Mouse (Mus musculus) gastrocnemius, postnatal 4 days (tissue): ENCODE measurements around the gene Pigc. TPM values are rescaled to one million over a fixed set of nuclear protein-coding genes. Genes with fewer than 3 reads are reported as not detected.
A peak's percentile ranks its signal among the peaks of the same experiment; 100 is the strongest.

Experiments
- DNase-seq, 2 experiments: peaks; one replicate each; pipeline ENCODE4 v3.0.0; 2021 to 2022; ENCODE audit warnings: low spot score in 2 of 2, mixed read lengths in 2 of 2
- total RNA-seq, 2 experiments: library from RNA; stranded (reverse); gene quantifications; 2 replicates each; pipeline ENCODE4 v1.2.3; 2021

Gene Pigc
- total RNA-seq, 2 experiments from 2014 or later: 18.8 to 21.0 TPM

DNA sequence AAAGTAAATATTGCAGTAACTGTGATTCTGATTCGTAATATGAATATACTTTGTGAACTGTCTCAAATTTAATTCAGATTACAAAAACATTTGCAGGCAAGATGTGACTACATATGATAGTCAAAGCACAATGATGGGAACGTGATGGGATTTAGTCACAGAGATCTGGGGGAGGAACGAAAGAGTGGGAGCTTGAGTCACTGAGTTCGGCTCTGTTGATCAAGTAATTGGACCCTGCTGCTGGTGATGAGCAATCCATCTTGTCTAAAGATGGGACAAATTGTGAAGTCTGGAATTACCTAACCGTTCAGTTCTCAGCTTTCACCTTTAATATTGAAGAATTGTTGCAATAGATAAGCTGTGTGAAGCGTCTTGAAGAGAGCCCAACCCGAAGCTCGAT is 3.2 kb downstream of the Pigc start:
- DNase-seq: no peak

DNA sequence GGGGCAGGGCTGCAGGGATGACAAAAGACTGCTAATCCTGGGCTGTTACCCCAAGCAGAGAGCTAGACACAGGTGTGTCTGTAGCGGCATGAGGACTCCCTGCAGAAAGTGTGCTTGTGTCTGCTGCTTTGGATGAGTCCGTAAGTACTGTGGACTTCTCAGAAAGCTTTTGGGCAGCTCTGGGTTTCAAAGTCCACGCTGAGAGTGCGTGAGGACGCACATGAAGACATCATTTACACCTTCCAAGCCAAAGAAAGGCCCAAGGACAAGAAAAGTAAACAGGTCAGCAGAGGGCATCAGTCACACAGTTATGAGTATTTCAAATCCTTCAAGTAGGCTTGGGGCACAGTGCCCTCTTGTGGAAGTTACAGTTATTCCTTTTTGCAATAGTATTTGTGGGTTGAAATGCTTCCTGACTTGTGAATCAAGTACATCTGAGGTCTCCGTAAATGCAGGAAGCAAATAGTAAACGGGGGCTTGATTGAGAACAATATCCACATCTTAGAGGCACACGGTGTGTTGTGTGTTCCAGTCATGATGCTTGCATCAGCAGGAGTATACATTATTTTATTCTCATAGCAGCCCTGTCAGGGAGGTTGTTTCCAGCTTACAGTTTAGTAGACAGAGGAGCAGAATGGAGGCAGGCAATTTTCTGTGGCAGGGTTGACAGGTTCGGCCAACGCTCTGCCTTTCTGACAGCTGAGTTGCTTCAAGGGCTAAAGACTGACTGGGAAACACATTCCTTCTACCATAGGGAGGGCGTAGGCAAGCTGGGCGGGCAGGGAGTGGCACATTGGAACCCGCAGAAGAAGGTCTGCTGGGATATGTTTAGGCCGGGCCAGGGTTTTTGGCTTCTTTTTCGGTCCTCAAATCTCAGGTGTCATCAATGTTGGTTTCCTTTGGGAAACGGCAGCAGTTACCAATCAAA is 7.5 kb downstream of the Pigc start:
- DNase-seq: peak; percentile 44 to 81

DNA sequence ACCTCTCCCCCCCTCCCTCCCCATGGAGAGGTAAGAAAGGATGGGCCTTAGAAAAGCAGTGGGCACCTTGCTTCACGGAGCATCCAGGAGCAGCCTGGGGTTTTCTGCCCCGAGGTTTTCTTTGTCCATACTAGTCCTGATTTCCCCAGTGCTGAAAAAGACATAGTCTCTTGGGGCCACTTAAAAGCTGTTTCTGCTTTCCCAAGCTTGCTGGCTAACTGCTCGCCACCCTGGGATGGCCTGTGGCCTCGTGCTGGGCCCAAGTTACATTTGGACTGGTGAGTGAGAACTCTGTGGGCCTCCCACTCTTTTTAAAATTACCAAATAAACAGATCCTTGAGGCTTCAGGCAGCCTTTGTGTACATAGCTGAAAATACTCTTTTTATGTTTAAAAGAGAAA is 8.3 kb downstream of the Pigc start:
- no peak for DNase-seq

DNA sequence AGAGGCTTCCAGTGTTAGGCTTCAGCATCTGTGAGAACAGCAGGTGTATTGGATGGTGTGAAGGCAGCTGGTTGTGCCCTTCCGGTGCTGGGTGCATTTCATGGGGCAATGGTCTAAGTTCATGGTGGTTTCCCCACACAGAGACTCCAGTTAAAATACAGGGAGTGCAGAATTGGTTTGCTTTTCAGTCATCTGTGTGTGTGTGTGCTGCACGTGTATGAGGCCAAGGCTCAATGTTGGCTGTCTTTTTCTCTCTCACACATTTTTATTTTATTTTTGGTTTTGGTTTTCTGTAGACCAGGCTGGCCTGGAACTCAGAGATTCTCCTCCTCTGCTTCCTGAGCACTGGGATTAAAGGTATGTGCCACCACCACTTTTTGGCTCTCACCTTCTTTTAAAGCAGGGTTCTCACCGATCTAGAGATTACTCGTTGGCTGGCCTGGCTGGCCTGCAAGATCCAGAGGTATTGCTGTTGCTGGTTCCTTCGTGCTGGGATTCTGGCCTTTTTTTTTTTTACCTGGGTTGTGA is 9.3 kb downstream of the Pigc start:
- no peak for DNase-seq

DNA sequence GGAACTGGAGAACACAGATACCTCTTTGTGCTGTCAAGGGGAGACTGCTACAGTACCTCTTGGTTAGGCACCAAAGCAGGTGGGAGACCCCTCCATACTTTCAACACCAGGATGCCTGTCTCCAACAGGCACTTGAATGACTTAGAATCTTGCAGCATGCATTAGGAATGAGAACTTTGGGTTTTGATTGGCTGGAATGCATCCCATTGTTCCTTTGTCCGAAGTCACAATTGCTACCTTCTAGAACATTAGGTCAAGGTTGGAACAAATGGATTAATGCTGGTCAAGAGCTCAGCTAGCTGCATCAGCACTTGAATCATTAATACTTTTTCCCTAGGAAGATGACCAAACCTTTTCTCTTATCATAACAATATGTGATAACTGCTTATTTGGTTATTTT is 10.6 kb downstream of the Pigc start, which contains the start of gene 4930558K02Rik:
4930558K02Rik (minus strand) TSS at position 101 of the 400 bp plus-strand sequence.
- DNase-seq: no peak

DNA sequence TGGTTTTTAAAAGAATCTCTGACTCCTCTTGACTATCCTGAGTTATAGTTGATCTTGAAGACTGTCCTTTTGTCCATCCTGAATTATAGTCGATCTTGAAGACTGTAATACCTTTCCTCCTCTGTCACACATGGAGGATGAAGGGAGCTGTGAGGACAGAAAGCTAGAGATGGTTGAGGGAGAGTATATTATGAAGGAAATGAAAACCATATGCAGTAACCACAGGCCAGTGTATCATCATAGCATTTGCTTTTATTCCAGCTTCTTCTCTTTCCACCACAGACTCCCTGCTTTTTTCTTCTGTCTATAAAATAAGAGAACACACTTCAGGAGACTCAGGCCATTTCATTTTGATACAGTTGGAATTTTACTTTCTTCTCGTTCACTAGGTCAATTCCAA is 11.1 kb downstream of the Pigc start:
- no peak for DNase-seq

DNA sequence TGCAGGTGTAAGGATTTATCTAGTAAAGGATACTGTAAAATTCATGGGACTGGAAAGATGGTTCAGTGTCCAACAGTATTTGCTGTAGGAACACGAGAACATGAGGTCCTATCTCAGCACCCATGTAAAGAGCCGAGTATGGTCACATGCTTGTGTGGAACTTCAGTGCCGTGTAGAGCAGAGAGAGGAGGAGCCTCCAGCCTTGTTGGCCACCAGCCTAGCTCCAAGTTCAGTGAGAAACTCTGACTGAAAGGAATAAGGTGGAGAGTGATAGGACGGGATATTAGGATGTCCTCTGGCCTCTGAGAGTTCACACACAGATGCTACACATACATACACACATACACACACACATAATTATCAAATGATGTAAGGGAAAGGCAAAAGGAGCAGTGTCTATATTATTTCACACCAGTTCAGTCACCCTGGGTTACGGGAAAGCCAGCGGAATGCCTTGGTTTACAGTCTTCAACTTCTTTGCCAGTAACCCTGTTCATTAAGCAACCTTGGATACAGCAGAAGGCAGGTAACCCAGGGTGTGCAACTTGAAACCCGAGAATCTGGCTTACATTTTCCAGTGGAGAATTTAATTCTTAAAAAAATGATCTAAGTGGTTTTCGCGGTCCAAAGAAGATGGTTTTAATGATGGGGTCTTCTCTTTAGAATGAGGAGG is 11.8 kb downstream of the Pigc start:
- DNase-seq: no peak

DNA sequence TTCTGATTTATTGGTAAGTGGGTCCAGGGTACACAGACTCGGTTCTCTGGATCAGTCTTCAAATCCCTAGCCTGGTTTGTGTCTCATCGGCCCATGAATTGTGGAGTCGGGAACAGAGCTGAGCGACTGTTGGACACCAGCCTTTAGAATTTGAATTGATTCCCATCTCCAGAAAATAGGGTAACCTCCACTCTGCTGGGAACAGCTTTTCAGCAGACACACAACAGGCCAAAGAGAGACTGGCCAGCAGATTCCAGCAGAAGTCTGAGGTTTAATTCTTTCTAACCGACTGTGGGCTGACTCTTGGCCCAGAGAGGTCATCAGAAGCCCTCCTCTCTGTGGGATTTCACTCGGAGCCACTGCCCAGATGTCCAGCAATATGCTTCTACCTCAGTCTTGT is 14.5 kb downstream of the Pigc start:
- DNase-seq: peak in 1 of 2 experiments; percentile 26

DNA sequence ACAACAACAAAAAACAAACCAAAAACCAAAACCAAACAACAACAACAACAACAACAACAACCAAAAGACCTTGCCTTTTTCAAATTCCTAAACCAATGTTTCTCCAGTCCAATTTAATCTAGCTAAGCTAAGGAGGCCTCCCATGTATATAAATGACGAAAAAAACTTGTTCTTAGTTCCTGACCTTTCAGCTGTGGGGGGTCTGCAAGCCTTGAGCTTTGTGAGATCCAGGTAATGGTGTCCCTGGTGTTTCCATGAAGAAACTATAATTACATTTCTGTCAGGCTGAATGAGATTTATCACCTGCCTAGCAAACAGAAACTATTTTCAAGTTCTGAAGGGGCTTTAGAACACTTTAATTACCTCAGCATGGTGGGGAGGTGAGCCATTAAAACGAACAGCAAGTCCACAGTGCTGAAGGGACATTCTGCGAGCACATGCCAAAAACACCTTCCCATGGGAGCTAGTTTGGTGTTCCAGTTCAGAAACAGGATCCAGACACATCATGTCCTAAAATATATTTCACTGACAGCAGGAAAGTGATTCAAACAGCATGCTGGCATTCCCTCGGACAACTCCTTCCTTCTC is 15.1 kb downstream of the Pigc start:
- peak in 1 of 2 experiments; percentile 46 for DNase-seq

DNA sequence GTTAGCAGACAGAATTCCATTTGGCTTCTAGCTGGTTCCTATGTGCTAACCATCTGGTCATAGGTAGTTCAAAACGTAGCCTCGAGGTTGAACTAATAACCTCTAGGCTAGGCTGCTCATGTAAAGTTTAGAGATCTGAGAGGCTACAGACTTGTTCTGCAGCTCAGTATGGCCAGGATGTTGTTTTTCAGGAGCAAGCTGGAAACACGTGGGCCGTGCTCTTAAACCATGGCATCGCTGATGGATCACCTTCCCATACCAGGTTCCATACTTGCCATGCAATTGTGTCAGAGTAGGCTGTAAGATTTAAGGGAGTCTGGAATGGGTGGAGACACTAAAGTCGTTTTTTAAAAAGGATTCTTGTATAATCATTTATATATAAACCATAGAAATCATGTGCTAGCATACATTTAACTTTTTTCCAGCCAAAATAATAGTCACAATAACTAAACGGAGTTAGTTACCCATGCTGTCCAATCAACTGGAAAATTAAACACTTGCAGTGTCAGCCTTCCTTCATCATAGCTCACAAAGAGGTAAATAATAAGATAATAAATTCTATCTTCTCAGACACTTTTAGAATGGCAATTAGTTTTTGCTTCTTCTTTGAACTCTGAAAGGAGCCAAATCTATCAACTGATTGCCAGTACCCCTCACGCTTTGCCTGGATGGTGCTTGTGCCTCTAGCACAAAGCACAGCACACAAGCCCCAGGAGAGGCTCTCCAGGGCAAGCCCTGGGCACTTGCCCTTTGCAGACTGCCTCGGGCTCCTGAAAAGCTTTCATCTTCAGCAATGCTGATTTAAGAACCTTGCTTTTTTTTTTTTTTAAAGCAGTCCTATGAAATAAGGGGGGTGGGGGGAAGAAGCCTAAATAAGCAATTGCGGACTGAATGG is 21.9 kb downstream of the Pigc start:
- no peak for DNase-seq

DNA sequence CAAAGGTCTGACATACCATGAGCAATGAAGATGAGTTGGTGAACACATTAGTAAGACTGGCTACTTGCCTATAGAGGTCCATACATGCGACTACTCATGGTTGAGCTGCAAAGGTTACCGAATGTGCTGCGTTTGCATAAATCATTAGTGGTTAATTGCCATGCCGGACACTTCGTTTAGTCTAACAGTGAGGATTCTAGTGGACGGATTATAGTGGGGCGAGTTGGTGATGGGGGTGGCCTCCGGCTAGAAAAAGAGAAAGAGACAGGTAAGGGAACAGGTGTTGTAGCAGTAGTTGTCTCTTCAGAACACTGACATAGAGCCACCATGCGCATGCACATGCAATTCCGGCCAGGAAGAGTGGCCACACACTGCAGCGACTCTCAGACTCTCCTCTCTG is 22.9 kb downstream of the Pigc start:
- DNase-seq: no peak

DNA sequence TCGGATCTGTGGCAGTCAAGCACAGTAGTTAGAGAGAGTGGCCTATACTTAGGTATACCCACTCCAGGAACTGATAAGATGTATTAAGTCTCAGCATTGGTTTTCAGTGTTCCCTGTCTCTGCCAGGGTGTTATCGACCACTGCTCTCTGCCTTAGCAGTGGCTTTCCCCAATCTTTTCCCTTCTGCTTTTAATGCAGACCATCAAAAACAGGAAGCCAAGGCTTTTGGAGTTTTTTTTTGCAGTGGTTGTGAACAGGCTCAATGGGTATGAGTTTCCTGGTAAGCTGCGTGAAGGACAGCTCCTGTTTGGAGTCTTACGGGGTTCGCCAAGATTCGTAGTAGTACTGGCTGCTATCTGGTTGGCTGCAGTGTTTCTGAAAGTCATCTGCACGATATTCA is 23.4 kb downstream of the Pigc start:
- no peak for DNase-seq

DNA sequence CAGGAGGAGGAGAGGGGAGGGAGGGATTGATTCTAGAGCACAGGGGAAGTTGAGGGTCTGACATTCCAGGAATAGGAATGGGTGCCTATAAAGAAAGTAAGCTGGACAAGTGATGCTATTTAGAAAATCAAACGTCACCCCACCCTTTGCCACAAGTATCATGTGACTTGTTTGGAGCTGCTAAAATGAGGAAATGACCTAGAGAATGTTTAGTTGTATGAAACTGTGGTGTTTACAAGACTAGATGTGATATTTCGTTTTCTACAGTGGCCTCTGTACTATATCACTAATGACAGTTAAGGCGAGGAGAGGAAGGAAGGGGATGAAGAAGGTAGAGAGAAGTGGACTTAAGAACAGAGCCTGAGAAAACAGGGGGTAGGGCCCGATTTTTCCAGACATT is 29.8 kb downstream of the Pigc start:
- DNase-seq: no peak

DNA sequence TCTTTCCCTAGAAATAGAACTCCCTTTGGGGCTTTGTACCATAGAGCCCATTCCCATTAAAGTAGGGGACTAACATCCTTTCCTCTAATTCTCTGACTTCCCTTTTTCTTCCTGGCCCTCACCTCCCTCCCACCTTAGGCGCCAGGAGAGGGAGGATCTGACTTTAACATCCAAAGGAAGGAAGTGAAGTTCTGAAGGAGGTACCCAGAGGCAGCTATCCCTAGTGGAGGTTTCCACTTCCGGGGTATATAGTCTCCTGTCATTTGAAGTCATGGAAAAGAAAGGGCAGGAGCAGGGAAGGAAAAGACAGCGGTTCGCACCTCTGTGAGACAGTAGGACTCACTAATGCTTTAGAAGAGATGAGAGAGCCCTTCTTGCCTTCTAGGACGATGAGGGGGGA is 30.4 kb downstream of the Pigc start:
- DNase-seq: no peak

DNA sequence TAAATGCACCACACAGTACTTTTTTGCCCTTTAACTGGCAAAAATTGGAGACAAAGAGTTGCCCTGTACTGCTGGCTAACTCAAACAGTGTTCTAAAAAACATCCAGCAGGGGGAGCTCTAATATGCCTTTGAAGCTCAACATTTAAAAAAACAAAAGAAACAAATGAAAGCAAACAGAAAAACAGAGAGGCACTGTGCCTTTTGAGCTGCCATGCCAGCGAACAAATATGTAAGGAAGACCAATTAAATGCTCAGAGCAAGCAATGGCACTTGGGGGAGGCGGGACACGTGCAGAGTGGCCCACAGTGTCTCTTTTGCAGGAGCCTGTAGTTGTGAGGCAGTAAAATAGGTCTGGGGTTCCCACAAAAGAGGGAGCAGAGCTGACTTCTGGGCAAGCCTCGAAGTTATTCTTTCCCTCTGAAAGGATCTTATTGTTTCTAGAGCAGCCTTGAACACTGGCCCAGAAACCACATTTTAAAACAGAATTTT is 30.9 kb downstream of the Pigc start:
- peak; percentile 30 to 45 for DNase-seq

DNA sequence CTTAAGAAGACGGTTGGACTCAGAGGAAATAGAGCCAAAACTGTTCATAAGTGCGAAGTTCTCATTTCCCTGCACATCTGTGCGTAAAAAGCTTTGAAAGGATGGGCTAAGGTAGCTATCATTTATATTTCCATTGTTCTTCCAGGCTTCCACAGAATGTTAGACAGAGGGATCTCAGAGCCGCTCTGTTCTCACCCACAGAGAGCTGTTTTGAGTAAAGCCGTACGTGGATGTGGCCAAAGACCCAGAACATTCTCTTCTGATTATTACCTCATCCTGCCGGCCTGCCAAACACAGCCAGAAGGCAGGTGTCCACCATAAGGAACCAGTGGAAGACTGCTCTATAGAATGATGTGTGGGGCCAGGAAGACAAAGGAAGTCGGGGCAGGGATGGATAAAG is 32.3 kb downstream of the Pigc start:
- no peak for DNase-seq

DNA sequence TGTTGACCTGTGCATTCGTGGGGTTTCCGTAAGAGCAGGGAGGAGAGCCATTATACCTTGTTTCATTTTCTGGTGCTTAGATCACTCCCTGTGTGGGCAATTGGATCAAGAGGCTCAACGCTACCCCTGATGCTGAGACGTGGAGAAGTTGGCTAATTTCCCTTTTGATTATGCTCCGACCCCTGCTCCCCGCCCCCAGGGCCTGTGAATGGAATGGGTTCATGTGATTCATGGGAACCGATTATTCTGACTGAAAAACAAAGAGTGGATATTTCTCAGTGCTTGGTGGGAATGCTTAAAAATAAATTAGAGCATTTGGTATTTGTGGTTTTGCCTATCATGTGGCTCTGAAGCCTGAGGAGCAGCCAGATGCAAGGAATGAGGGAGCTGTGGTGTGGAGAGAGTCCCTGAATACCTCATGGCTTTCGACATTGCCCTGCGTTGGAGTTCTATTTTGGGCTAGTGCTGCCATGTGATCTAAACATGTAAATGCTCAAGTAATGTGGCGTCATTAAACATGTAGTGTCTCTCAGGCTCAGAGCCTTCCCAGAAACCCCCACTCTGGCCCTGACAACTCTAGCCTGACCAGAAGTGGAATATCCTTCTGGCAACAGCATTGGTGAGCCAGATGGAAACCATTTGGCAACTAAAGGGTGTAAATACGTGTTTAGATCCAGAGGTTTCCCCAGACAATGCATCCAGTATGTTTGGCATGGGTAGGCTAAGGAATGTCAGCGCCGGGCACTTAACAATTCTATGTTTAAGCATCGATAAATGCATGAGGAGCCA is 34.9 kb downstream of the Pigc start:
- no peak for DNase-seq

DNA sequence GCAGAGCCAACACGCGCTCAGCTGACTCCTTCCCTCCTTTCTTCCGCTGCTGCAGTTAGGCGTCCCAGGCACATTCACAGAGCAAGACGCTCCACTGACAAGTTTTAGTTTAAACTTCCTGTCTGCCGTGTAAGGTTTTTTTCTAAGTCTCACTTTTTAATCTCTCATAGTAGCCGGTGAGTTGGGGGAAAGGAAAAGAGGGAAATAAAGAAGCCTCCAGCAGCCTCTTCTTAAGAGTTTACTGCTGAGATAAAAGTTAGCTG is 35.5 kb downstream of the Pigc start:
- no peak for DNase-seq

DNA sequence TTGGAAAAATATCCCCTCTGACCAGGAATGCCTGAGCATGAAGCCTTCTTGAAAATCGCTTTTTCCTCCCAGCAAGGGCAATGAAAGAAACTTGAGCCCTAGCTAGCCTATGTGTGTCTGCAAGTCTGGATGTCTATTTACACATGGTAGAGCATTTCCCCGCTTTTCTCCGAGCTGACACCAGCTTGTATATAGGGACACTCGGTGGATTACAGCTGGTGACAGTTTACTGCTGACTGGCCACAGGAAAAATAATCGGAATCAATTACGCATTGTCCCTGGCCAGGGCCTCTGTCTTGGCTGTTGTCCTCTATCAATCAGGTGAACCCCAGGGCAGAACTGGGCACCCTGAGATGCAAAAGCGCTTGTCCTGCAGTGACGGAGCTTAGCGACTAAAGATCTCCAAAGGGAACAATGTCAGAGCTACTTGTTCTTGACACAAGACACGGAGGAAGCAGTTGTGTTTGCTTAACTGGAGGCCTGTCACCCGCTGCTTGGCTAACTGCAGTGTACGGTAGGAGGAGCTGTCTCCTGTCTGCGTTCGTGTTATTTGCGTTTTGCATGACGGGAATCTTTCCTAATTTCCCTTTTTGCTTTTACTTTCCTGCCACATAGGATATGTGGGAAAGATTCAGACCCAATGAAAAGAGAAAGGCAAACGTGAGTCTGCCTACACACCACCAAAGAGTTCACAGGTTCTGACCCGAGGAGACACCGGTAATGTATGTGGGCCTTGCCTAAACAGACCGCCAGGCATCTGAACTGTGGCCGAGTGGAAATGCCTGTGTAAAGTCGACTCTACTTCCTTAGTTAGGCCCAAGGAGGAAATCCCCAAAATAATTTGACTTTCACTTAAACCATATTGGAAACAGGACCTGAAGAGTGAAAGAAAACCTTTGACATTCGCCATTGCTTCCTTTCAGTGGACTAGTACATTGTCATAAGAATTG is 36.1 kb downstream of the Pigc start:
- DNase-seq: peak in 1 of 2 experiments; percentile 56
